Mouse (Mus musculus): ENCODE measurements around the gene Tnrc6c.

GRCm38 (mm10) chr11:117707238-117707637 lies 53.1 kb downstream of the Tnrc6c start:
- TF ChIP-seq EP300 (IDR thresholded peaks at IDR 0.05): no peak
- no peak for TF ChIP-seq CTCF (IDR thresholded peaks at IDR 0.05)

Data from lung, postnatal 0 days (tissue).